Mouse (Mus musculus): ENCODE measurements around the gene Myo1f.
"Not testable (repeated sequence)": the region's sequence is repeated elsewhere in the genome, so short reads cannot be mapped to it uniquely, and the experiment has no call there.

Gene Myo1f

GRCm38 (mm10) chr17:33586011-33586410, 30.5 kb downstream of the Myo1f start:
- DNase-seq: no peak

- no peak for DNase-seq
Observed at GRCm38 (mm10) chr17:33597271-33597670, 41.8 kb downstream of the Myo1f start.

GRCm38 (mm10) chr17:33598506-33598905, 43.0 kb downstream of the Myo1f start:
- DNase-seq: no peak

- no peak for DNase-seq
Observed at GRCm38 (mm10) chr17:33599836-33600475, 44.4 kb downstream of the Myo1f start.

- DNase-seq: no peak
Observed at GRCm38 (mm10) chr17:33600831-33601230, 45.3 kb downstream of the Myo1f start.

GRCm38 (mm10) chr17:33601947-33602346, 46.4 kb downstream of the Myo1f start:
- no peak for DNase-seq

- no peak for DNase-seq
Observed at GRCm38 (mm10) chr17:33607273-33607672, 51.8 kb downstream of the Myo1f start.

- no peak for DNase-seq
Observed at GRCm38 (mm10) chr17:33610548-33610947, 55.0 kb downstream of the Myo1f start.

- DNase-seq: not testable (repeated sequence)
Observed at GRCm38 (mm10) chr17:33613726-33614125, 58.2 kb downstream of the Myo1f start.

GRCm38 (mm10) chr17:33627281-33627680, 71.8 kb downstream of the Myo1f start:
- no peak for DNase-seq

GRCm38 (mm10) chr17:33628621-33629486, 73.3 kb downstream of the Myo1f start, which contains the start of gene Zfp414:
TSS of gene Zfp414 (plus strand) at chr17:33629090.
- DNase-seq: peak; percentile 97

GRCm38 (mm10) chr17:33629487-33630125, 74.1 kb downstream of the Myo1f start:
- DNase-seq: no peak

- no peak for DNase-seq
Observed at GRCm38 (mm10) chr17:33630171-33630895, 74.8 kb downstream of the Myo1f start.

- DNase-seq: no peak
Observed at GRCm38 (mm10) chr17:33631236-33631635, 75.7 kb downstream of the Myo1f start.

GRCm38 (mm10) chr17:33631796-33632195, 76.3 kb downstream of the Myo1f start:
- no peak for DNase-seq

- DNase-seq: no peak
Observed at GRCm38 (mm10) chr17:33637038-33637437, 81.5 kb downstream of the Myo1f start.

- no peak for DNase-seq
Observed at GRCm38 (mm10) chr17:33637516-33638276, 82.2 kb downstream of the Myo1f start, which contains the start of gene Pram1. TSS of gene Pram1 (plus strand) at chr17:33638056.

- DNase-seq: no peak
Observed at GRCm38 (mm10) chr17:33639743-33640142, 84.2 kb downstream of the Myo1f start.

GRCm38 (mm10) chr17:33644068-33644467, 88.6 kb downstream of the Myo1f start:
- no peak for DNase-seq

- no peak for DNase-seq
Observed at GRCm38 (mm10) chr17:33645073-33645472, 89.6 kb downstream of the Myo1f start.

GRCm38 (mm10) chr17:33649781-33650475, 94.4 kb downstream of the Myo1f start:
- DNase-seq: no peak
